In the genomic region with DNA sequence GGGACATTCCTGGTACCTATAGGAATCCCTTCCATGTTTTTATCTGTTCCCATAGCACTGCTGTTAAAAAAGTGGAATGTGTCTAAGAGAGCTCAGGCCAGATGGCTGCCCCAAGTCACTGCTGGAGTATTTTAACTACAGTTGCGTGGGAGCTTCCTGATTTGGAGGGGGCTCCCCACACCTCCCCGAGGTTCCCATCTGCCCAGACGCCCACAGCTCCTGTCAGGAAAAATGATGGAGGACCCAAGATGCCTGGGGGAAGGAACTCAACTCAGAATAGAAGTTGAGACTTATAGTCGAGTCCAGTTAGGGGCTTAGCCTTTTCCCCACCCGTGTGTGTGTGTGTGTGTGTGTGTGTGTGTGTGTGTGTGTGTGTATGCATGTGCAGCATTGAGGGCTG, we compare ENCODE assay signal across 11 mouse cellular contexts. TPM values are rescaled to one million over a fixed set of nuclear protein-coding genes. Genes with fewer than 3 reads are reported as not detected.
DNase-seq lines count a peak whose midpoint lies in the region; ATAC-seq and TF ChIP-seq lines count a peak whose summit lies in the region.
"Had no signal": no experiment of that assay in that cellular context is flagged by ENCODE, and none has a peak within 500 bp of the region (broad histone marks: within the 10 kb centered on the region; RNA-seq: fewer than 3 reads in every experiment).

No protein-coding gene starts in this region.

- dilution Hi-C loops in CH12.LX (cut with MboI; ENCODE audit: extremely low pct_ligation_motif_present, extremely low pct_unique_long_range_greater_than_20kb, low sequenced_read_pairs) = no loop called here

- ATAC-seq in kidney, embryonic 14.5 days (ENCODE audit: low FRiP score, low TSS enrichment) = no peak
- no peak for ATAC-seq in embryonic facial prominence, embryonic 15.5 days (ENCODE audit: insufficient number of reproducible peaks, low FRiP score, low TSS enrichment, low read depth)
- no peak for ATAC-seq in cerebellum, adult (ENCODE audit: insufficient number of reproducible peaks, low FRiP score, low TSS enrichment)

- TF ChIP-seq EP300 in CH12.LX (IDR thresholded peaks at IDR 0.05; ENCODE audit: low read length) = no peak

- peaks cover 39% of the 10 kb centered on the region for H3K4me1 ChIP-seq in kidney, embryonic 14.5 days (ENCODE audit: control insufficient read depth, insufficient read depth, low read length)
- peaks cover 18 to 63% of the 10 kb centered on the region in 2 experiments for H3K4me1 ChIP-seq in CH12.LX (ENCODE audit: control insufficient read depth in 1 of 2, insufficient read depth in 2 of 2)
- peaks cover 41% of the 10 kb centered on the region for H3K4me1 ChIP-seq in embryonic facial prominence, embryonic 15.5 days
- peaks cover 69% of the 10 kb centered on the region for H3K4me1 ChIP-seq in limb, embryonic 10.5 days

- peak overlapping the region; percentile 79; the same call in 1 of the 2 replicates for H3K27ac ChIP-seq in kidney, embryonic 14.5 days (ENCODE audit: low read depth, low read length)
- no peak overlapping the region for H3K27ac ChIP-seq in CH12.LX (ENCODE audit: insufficient read depth, low read depth)
- H3K27ac ChIP-seq in embryonic facial prominence, embryonic 15.5 days (replicated peaks) = peak overlapping the region; percentile 56; the same call in 1 of the 2 replicates
- peak overlapping the region; percentile 93; the same call in 1 of the 2 replicates for H3K27ac ChIP-seq in limb, embryonic 10.5 days

- DNase-seq in kidney, postnatal 14 days = no peak
- no peak for DNase-seq in CH12.LX (ENCODE audit: extremely low read depth)
- DNase-seq in limb, embryonic 10.5 days (ENCODE audit: low spot score) = no peak
- no peak for DNase-seq in cerebellum, adult 11-12 months
- DNase-seq in lung, postnatal 25 days (ENCODE audit: low spot score) = no peak
- DNase-seq: adrenal gland, postnatal 14 days; heart, postnatal 10 days had no signal

- no peak for TF ChIP-seq CTCF in CH12.LX (conservative IDR thresholded peaks at IDR 0.05 in 1 of 2, IDR thresholded peaks at IDR 0.05 in 1 of 2; ENCODE audit: low read depth in 2 of 2, low read length in 2 of 2)

- H3K9ac ChIP-seq in kidney, embryonic 14.5 days (ENCODE audit: low read depth, low read length) = no peak overlapping the region
- 0 out of 2 replicates have a peak overlapping the region, but pooled peaks have one; percentile 94 for H3K9ac ChIP-seq in CH12.LX (ENCODE audit: insufficient read depth, low read depth)
- no peak overlapping the region for H3K9ac ChIP-seq in embryonic facial prominence, embryonic 15.5 days

- H3K36me3 ChIP-seq in kidney, embryonic 14.5 days (ENCODE audit: control insufficient read depth, insufficient read depth, low read length) = no peaks in the 10 kb centered on the region
- H3K36me3 ChIP-seq in CH12.LX (replicated peaks in 1 of 2; ENCODE audit: control insufficient read depth in 1 of 2, insufficient read depth in 1 of 2, low read length in 1 of 2) = peaks cover 20 to 36% of the 10 kb centered on the region in 2 experiments
- H3K36me3 ChIP-seq in embryonic facial prominence, embryonic 15.5 days = no peaks in the 10 kb centered on the region
- no peaks in the 10 kb centered on the region for H3K36me3 ChIP-seq in limb, embryonic 10.5 days
- H3K36me3 ChIP-seq: embryonic facial prominence, embryonic 13.5 days had no signal

- H3K9me3 ChIP-seq in kidney, embryonic 14.5 days (ENCODE audit: control insufficient read depth, low read length) = no peaks in the 10 kb centered on the region
- no peaks in the 10 kb centered on the region for H3K9me3 ChIP-seq in CH12.LX (replicated peaks; ENCODE audit: low read length)
- H3K9me3 ChIP-seq in embryonic facial prominence, embryonic 15.5 days (replicated peaks) = no peaks in the 10 kb centered on the region
- H3K9me3 ChIP-seq in limb, embryonic 10.5 days (replicated peaks) = no peaks in the 10 kb centered on the region
- H3K9me3 ChIP-seq: embryonic facial prominence, embryonic 13.5 days had no signal

- peaks cover 14% of the 10 kb centered on the region for H3K79me2 ChIP-seq in CH12.LX (replicated peaks; ENCODE audit: control insufficient read depth, extremely low read depth, insufficient read depth, poor library complexity, severe bottlenecking)

- H3K4me3 ChIP-seq in kidney, embryonic 14.5 days (ENCODE audit: low read length) = no peak overlapping the region
- no peak overlapping the region for H3K4me3 ChIP-seq in CH12.LX (replicated peaks in 1 of 3; ENCODE audit: low read depth in 2 of 3, low read length in 2 of 3, poor library complexity in 1 of 3)
- no peak overlapping the region for H3K4me3 ChIP-seq in embryonic facial prominence, embryonic 15.5 days (replicated peaks)
- no peak overlapping the region for H3K4me3 ChIP-seq in limb, embryonic 10.5 days
- H3K4me3 ChIP-seq: embryonic facial prominence, embryonic 13.5 days had no signal

- peaks cover 3% of the 10 kb centered on the region; the same call in 1 of the 2 replicates for H3K27me3 ChIP-seq in kidney, embryonic 14.5 days (ENCODE audit: control insufficient read depth, insufficient read depth, low read length)
- no peaks in the 10 kb centered on the region for H3K27me3 ChIP-seq in CH12.LX (replicated peaks)
- H3K27me3 ChIP-seq in embryonic facial prominence, embryonic 15.5 days = no peaks in the 10 kb centered on the region
- H3K27me3 ChIP-seq in limb, embryonic 10.5 days (ENCODE audit: low read depth, poor library complexity, severe bottlenecking) = peaks cover 10% of the 10 kb centered on the region; the same call in 1 of the 2 replicates
- H3K27me3 ChIP-seq: embryonic facial prominence, embryonic 13.5 days had no signal

- no peak overlapping the region for H3K4me2 ChIP-seq in kidney, embryonic 14.5 days (replicated peaks; ENCODE audit: low read depth, low read length)
- no peak overlapping the region for H3K4me2 ChIP-seq in CH12.LX (ENCODE audit: insufficient read depth, low read depth, poor library complexity, severe bottlenecking)
- no peak overlapping the region for H3K4me2 ChIP-seq in embryonic facial prominence, embryonic 15.5 days (replicated peaks)
- H3K4me2 ChIP-seq: embryonic facial prominence, embryonic 13.5 days had no signal

- no peak for TF ChIP-seq RAD21 in CH12.LX (IDR thresholded peaks at IDR 0.05; ENCODE audit: low read depth, low read length)

- no peak for TF ChIP-seq POLR2A in CH12.LX (IDR thresholded peaks at IDR 0.05; ENCODE audit: low read depth, low read length)

- in situ Hi-C loops in CH12.LX (cut with MboI; ENCODE audit: low pct_ligation_motif_present, low pct_unique_long_range_greater_than_20kb, low sequenced_read_pairs) = loop anchor here (5.0 kb wide), 1 partner anchor 34 kb away; no protein-coding TSS in a partner anchor

- 21% methylated on average over 5 of the region's 5 CpGs for WGBS in kidney, embryonic 14.5 days
- 31% methylated on average over 5 of the region's 5 CpGs for WGBS in embryonic facial prominence, embryonic 15.5 days
- WGBS in limb, embryonic 10.5 days = 49% methylated on average over 5 of the region's 5 CpGs

TF ChIP-seq in CH12.LX, 34 proteins besides CTCF, POLR2A, EP300 and RAD21:
- TF ChIP-seq RCOR1 (conservative IDR thresholded peaks at IDR 0.05; ENCODE audit: low read depth, low read length) = no peak
- TF ChIP-seq MAZ (IDR thresholded peaks at IDR 0.05; ENCODE audit: low read depth, low read length) = no peak
- no peak for TF ChIP-seq MAFK (IDR thresholded peaks at IDR 0.05; ENCODE audit: insufficient replicate concordance, low read length)
- no peak for TF ChIP-seq IRF4 (IDR thresholded peaks at IDR 0.05; ENCODE audit: low read depth, low read length)
- no peak for TF ChIP-seq JUN (IDR thresholded peaks at IDR 0.05; ENCODE audit: insufficient read depth, low read depth, low read length)
- no peak for TF ChIP-seq USF1 (IDR thresholded peaks at IDR 0.05; ENCODE audit: low read depth, low read length)
- TF ChIP-seq ZMIZ1 (IDR thresholded peaks at IDR 0.05; ENCODE audit: low read depth, low read length) = no peak
- no peak for TF ChIP-seq TBP (conservative IDR thresholded peaks at IDR 0.05; ENCODE audit: low read depth, low read length)
- TF ChIP-seq SIN3A (IDR thresholded peaks at IDR 0.05; ENCODE audit: low read length) = no peak
- no peak for TF ChIP-seq CHD2 (IDR thresholded peaks at IDR 0.05; ENCODE audit: low read length)
- TF ChIP-seq CHD1 (IDR thresholded peaks at IDR 0.05; ENCODE audit: low read depth, low read length) = no peak
- TF ChIP-seq MEF2A (IDR thresholded peaks at IDR 0.05; ENCODE audit: borderline replicate concordance, low read depth, low read length) = no peak
- TF ChIP-seq POLR2AphosphoS2 (IDR thresholded peaks at IDR 0.05; ENCODE audit: low read depth, low read length) = no peak
- TF ChIP-seq PAX5 (IDR thresholded peaks at IDR 0.05; ENCODE audit: low read length) = no peak
- TF ChIP-seq MYC (IDR thresholded peaks at IDR 0.05; ENCODE audit: low read depth, low read length) = no peak
- no peak for TF ChIP-seq GABPA (IDR thresholded peaks at IDR 0.05; ENCODE audit: insufficient replicate concordance, low read depth, low read length)
- TF ChIP-seq HCFC1 (IDR thresholded peaks at IDR 0.05; ENCODE audit: low read depth, low read length) = no peak
- no peak for TF ChIP-seq E2F4 (IDR thresholded peaks at IDR 0.05; ENCODE audit: insufficient replicate concordance, low read depth, low read length)

RNA-seq across cellular contexts. Expression of a gene that starts 2.8 kb away (rescaled TPM):
- polyA plus RNA-seq in kidney, embryonic 14.5 days (2014; fragmentation: Nextera tagmentation; extraction: Ambion mirVana) = 3.2 and 3.3 TPM in 2 replicates
- total RNA-seq in CH12.LX (2012; rRNA removed) (21.1 and 26.2 TPM in 2 replicates), CH12.LX (2014; rRNA removed) (6.0 and 7.3 TPM in 2 replicates)
- polyA plus RNA-seq in CH12.LX (2012; ENCODE audit: insufficient read length, low read depth) = 22.6 and 32.4 TPM in 2 replicates
- polyA plus RNA-seq in embryonic facial prominence, embryonic 15.5 days (2015; fragmentation: Nextera tagmentation; extraction: Ambion mirVana) = 2.8 TPM in 2 replicates
- polyA plus RNA-seq in limb, embryonic 10.5 days (2016; fragmentation: Nextera tagmentation; extraction: Ambion mirVana) = 7.2 and 10.9 TPM in 2 replicates
